Mouse (Mus musculus): ENCODE measurements around the gene Mgat1. TPM values are rescaled to one million over a fixed set of nuclear protein-coding genes. Genes with fewer than 3 reads are reported as not detected.
"Not testable (repeated sequence)": the region's sequence is repeated elsewhere in the genome, so short reads cannot be mapped to it uniquely, and the experiment has no call there.

Gene Mgat1
- polyA plus RNA-seq, 1 experiment = 89.8 TPM

DNA sequence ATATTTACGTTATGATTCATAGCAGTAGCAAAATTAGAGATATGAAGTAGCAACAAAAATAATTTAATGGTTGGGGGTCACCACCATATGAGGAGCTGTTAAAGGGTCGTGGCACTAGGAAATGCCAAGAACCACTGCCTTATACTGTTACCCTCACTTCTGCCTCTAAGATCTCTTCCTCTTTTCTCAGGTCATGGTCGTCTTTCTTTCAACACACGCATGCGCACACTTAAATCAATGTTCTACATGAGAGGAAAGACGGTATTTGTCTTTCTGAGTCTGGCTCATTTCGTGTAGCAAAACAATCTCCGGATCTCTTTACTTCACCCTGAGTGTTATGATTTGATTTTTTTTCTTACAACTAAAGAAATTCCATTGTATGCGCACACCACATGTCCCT, 25.8 kb downstream of the Mgat1 start:
- H3K4me1 ChIP-seq (ENCODE audit: control insufficient read depth, insufficient read depth, low read length) = no peaks in the 10 kb centered on the region

DNA sequence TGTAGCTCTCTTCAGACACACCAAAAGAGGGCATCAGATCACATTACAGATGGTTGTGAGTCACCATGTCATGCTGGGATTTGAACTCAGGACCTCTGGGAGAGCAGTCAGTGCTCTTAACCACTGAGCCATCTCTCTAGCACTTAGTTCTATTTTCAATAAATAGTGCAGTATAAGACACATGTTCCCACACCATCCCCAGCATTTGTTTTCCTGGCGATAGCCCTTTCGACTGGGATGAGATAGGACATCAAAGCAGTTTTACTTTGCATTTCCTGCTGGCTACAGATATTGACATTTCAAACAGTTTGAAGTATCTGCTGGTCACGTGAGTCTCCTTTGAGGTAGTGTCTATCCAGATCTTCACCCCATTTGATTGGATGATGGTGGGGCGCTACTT, 26.4 kb downstream of the Mgat1 start:
- TF ChIP-seq POLR2A (IDR thresholded peaks at IDR 0.05; ENCODE audit: borderline replicate concordance, low read depth, low read length) (no peak), CTCF (IDR thresholded peaks at IDR 0.05; ENCODE audit: low read depth, low read length) (no peak)
- Histone ChIP-seq H3K27ac (ENCODE audit: insufficient read depth, low read depth, low read length) (no peak overlapping the region), H3K4me3 (ENCODE audit: insufficient read depth, low read length) (no peak overlapping the region), H3K4me1 (ENCODE audit: control insufficient read depth, insufficient read depth, low read length) (no peaks in the 10 kb centered on the region)

More for the DNA sequence above, 25.8 kb downstream of the Mgat1 start:
- Histone ChIP-seq H3K27ac (ENCODE audit: insufficient read depth, low read depth, low read length) (no peak overlapping the region), H3K4me3 (ENCODE audit: insufficient read depth, low read length) (no peak overlapping the region)
- TF ChIP-seq POLR2A (IDR thresholded peaks at IDR 0.05; ENCODE audit: borderline replicate concordance, low read depth, low read length) (no peak), CTCF (IDR thresholded peaks at IDR 0.05; ENCODE audit: low read depth, low read length) (no peak)

- H3K27ac ChIP-seq (ENCODE audit: insufficient read depth, low read depth, low read length) = no peak overlapping the region
- TF ChIP-seq CTCF (IDR thresholded peaks at IDR 0.05; ENCODE audit: low read depth, low read length) (no peak), POLR2A (IDR thresholded peaks at IDR 0.05; ENCODE audit: borderline replicate concordance, low read depth, low read length) (no peak)
- H3K4me3 ChIP-seq (ENCODE audit: insufficient read depth, low read length) = no peak overlapping the region
- H3K4me1 ChIP-seq (ENCODE audit: control insufficient read depth, insufficient read depth, low read length) = no peaks in the 10 kb centered on the region
Observed at GRCm38 (mm10) chr11:49271334-49271733, 27.3 kb downstream of the Mgat1 start.

GRCm38 (mm10) chr11:49273834-49274519, 30.0 kb downstream of the Mgat1 start:
- H3K4me1 ChIP-seq (ENCODE audit: control insufficient read depth, insufficient read depth, low read length) = no peaks in the 10 kb centered on the region
- no peak overlapping the region for H3K27ac ChIP-seq (ENCODE audit: insufficient read depth, low read depth, low read length)
- H3K4me3 ChIP-seq (ENCODE audit: insufficient read depth, low read length) = no peak overlapping the region
- no peak for TF ChIP-seq CTCF (IDR thresholded peaks at IDR 0.05; ENCODE audit: low read depth, low read length)

DNA sequence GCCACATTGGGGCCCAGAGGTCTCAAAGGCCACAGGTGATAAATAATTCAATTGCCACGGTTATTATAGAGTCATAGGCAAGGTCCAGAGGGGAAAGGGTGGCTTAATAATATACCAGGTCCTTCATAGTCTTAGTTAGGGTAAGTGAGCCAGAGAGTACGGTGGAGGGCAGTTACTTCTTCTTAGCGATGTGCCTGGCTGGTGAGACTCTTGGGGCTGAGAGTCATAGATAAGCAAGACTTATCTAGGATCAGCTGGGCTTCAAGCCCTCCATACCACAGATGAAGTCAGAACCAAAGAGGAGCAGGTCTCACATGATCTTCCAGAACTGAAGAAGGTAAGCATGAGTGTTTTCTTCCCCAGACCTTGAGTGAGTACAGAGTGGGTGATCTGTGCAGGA, 34.2 kb downstream of the Mgat1 start, which contains the start of gene Olfr1393:
Gene Olfr1393, plus strand, starts transcription at position 83 of the 400 bp plus-strand sequence.
- H3K4me1 ChIP-seq (ENCODE audit: control insufficient read depth, insufficient read depth, low read length) = no peaks in the 10 kb centered on the region
- H3K4me3 ChIP-seq (ENCODE audit: insufficient read depth, low read length) = no peak within 1 kb of the TSS
- no peak within 1 kb of the TSS for H3K27ac ChIP-seq (ENCODE audit: insufficient read depth, low read depth, low read length)
- no peak for TF ChIP-seq POLR2A (IDR thresholded peaks at IDR 0.05; ENCODE audit: borderline replicate concordance, low read depth, low read length)
- TF ChIP-seq CTCF (IDR thresholded peaks at IDR 0.05; ENCODE audit: low read depth, low read length) = no peak

DNA sequence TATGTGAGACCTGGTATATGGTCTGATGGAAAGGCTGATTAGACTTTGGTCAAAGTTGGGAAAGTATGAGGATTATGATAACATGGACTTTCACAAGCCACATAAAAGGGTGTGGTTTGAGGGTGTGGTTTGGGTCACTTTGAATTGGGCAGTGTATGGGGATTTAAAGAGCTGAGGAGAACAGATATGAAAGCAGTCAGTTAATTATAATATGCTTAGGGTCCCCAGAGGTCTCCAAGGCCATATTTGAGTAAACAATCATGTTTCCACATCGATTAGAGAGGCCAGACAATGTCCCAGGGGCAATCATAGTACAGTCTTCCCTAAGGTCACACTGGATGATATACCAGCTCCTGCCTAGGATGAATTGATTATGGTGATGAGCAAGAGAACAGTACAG, 41.0 kb downstream of the Mgat1 start, which contains the start of gene Olfr1392:
Gene Olfr1392, plus strand, starts transcription at position 301 of the 400 bp plus-strand sequence.
- not testable (repeated sequence) for H3K4me1 ChIP-seq (ENCODE audit: control insufficient read depth, insufficient read depth, low read length); H3K4me3 ChIP-seq (ENCODE audit: insufficient read depth, low read length); H3K27ac ChIP-seq (ENCODE audit: insufficient read depth, low read depth, low read length)

DNA sequence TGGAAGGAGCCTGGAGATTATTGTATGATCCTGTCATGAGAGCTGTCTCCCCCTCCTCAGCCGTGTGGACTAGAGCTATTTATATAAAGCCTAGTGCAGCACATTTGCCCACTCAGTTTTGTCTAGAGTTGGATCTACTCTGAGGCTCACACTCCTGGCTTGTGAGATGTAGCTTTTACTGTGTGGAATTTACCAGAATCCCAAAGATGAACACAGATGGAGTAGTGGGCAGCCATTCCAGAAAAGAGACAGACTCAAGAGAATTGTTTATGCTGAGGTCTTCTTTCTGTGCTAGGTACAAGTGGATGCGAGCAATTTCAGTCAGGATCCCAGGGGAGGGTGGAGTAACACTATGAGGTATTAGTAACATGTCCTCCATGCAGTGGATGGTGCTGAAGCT, 43.3 kb downstream of the Mgat1 start:
- no peaks in the 10 kb centered on the region for H3K4me1 ChIP-seq (ENCODE audit: control insufficient read depth, insufficient read depth, low read length)
- H3K27ac ChIP-seq (ENCODE audit: insufficient read depth, low read depth, low read length) = no peak overlapping the region
- TF ChIP-seq CTCF (IDR thresholded peaks at IDR 0.05; ENCODE audit: low read depth, low read length) = no peak
- TF ChIP-seq POLR2A (IDR thresholded peaks at IDR 0.05; ENCODE audit: borderline replicate concordance, low read depth, low read length) = no peak
- no peak overlapping the region for H3K4me3 ChIP-seq (ENCODE audit: insufficient read depth, low read length)

DNA sequence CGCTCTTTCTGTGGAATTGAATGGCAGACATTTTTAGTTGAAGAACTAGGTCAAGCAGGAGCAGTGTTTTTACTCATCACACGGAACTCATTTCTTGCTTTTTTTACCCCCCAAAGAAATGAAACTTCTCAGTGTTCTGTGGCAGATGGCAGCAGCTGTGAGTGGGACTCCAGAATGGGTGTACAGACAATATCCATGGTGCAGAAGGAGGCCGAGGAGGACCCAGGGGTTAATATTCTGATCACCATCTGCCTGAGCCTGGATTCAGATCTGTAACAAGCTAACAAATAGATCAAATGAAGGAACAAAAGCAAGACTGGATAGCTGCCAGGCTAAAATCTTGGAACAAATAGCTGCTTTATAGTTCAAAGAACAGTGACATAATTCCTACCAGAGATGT, 48.8 kb downstream of the Mgat1 start:
- no peak overlapping the region for H3K4me3 ChIP-seq (ENCODE audit: insufficient read depth, low read length)
- H3K27ac ChIP-seq (ENCODE audit: insufficient read depth, low read depth, low read length) = no peak overlapping the region
- no peaks in the 10 kb centered on the region for H3K4me1 ChIP-seq (ENCODE audit: control insufficient read depth, insufficient read depth, low read length)
- TF ChIP-seq POLR2A (IDR thresholded peaks at IDR 0.05; ENCODE audit: borderline replicate concordance, low read depth, low read length) (no peak), CTCF (IDR thresholded peaks at IDR 0.05; ENCODE audit: low read depth, low read length) (no peak)

DNA sequence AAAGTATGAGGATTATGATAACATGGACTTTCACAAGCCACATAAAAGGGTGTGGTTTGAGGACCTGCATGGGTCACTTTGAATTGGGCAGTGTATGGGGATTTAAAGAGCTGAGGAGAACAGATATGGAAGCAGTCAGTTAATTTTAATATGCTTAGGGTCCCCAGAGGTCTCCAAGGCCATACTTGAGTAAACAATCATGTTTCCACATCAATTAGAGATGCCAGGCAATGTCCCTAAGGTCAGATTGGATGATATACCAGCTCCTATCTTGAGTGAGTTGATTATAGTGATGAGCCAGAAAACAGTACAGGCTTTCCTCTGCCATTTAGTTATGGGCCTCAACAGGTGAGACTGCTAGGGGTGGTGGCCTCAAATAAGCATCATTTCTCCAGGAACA, 60.5 kb downstream of the Mgat1 start, which contains the start of gene Olfr10:
Gene Olfr10, plus strand, starts transcription at position 301 of the 400 bp plus-strand sequence.
- no peaks in the 10 kb centered on the region for H3K4me1 ChIP-seq (ENCODE audit: control insufficient read depth, insufficient read depth, low read length)
- no peak within 1 kb of the TSS for H3K27ac ChIP-seq (ENCODE audit: insufficient read depth, low read depth, low read length)
- no peak within 1 kb of the TSS for H3K4me3 ChIP-seq (ENCODE audit: insufficient read depth, low read length)
- TF ChIP-seq CTCF (IDR thresholded peaks at IDR 0.05; ENCODE audit: low read depth, low read length) (no peak), POLR2A (IDR thresholded peaks at IDR 0.05; ENCODE audit: borderline replicate concordance, low read depth, low read length) (no peak)

DNA sequence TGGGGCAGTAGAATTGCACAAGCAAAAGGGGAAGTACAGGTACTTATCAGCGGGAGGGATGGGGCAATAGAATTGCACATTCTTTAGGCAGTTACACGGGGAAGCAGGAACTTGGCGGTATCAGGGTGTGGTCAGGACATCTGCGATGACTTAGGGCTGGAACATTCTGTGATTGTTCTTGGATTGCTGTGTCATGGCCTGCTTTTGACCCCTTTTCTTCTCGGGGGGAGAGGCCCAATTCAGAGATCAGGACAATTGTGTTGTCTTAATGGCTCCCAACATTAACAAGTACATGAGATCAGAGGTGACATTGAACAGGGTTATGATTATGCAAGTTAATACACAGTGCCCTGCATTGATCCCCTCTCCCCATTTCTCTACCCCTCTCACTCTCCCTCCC, 64.6 kb downstream of the Mgat1 start:
- H3K4me3 ChIP-seq (ENCODE audit: insufficient read depth, low read length); H3K4me1 ChIP-seq (ENCODE audit: control insufficient read depth, insufficient read depth, low read length); H3K27ac ChIP-seq (ENCODE audit: insufficient read depth, low read depth, low read length): not testable (repeated sequence)

Other genes with a start within 250 kb of the Mgat1 start
- gene 9930111J21Rik2, start 192.9 kb upstream of the Mgat1 start, polyA plus RNA-seq (2012; ENCODE audit: insufficient read depth, insufficient read length, missing spikeins) = 72.7 and 91.8 TPM in 2 replicates
- gene Tgtp2, start 180.0 kb upstream of the Mgat1 start, polyA plus RNA-seq (2012; ENCODE audit: insufficient read depth, insufficient read length, missing spikeins) = 11.8 and 21.4 TPM in 2 replicates
- 49.2 and 51.9 TPM in 2 replicates for gene Ifi47, start 167.6 kb upstream of the Mgat1 start, polyA plus RNA-seq (2012; ENCODE audit: insufficient read depth, insufficient read length, missing spikeins)
- gene Olfr1396, start 129.3 kb upstream of the Mgat1 start, polyA plus RNA-seq (2012; ENCODE audit: insufficient read depth, insufficient read length, missing spikeins) = not detected in 2 replicates
- not detected in 2 replicates for gene Olfr1395, start 101.9 kb upstream of the Mgat1 start, polyA plus RNA-seq (2012; ENCODE audit: insufficient read depth, insufficient read length, missing spikeins)
- not detected in 2 replicates for gene Olfr1394, start 89.8 kb upstream of the Mgat1 start, polyA plus RNA-seq (2012; ENCODE audit: insufficient read depth, insufficient read length, missing spikeins)
- gene Btnl9, start 57.0 kb upstream of the Mgat1 start, polyA plus RNA-seq (2012; ENCODE audit: insufficient read depth, insufficient read length, missing spikeins) = 0.15 TPM in 1 of 2 replicates, not detected in the other
- 28.4 and 30.8 TPM in 2 replicates for gene Zfp62, start 40.9 kb upstream of the Mgat1 start, polyA plus RNA-seq (2012; ENCODE audit: insufficient read depth, insufficient read length, missing spikeins)
- not detected in 2 replicates for gene Olfr1393, start 34.1 kb downstream of the Mgat1 start, polyA plus RNA-seq (2012; ENCODE audit: insufficient read depth, insufficient read length, missing spikeins)
- not detected in 2 replicates for gene Olfr1392, start 41.1 kb downstream of the Mgat1 start, polyA plus RNA-seq (2012; ENCODE audit: insufficient read depth, insufficient read length, missing spikeins)
- gene Olfr10, start 60.5 kb downstream of the Mgat1 start, polyA plus RNA-seq (2012; ENCODE audit: insufficient read depth, insufficient read length, missing spikeins) = not detected in 2 replicates
- not detected in 2 replicates for gene Olfr1391, start 78.6 kb downstream of the Mgat1 start, polyA plus RNA-seq (2012; ENCODE audit: insufficient read depth, insufficient read length, missing spikeins)
- gene Olfr1390, start 91.0 kb downstream of the Mgat1 start, polyA plus RNA-seq (2012; ENCODE audit: insufficient read depth, insufficient read length, missing spikeins) = not detected in 2 replicates
- gene Olfr1389, start 178.9 kb downstream of the Mgat1 start, polyA plus RNA-seq (2012; ENCODE audit: insufficient read depth, insufficient read length, missing spikeins) = not detected in 2 replicates
- gene Olfr1388, start 192.4 kb downstream of the Mgat1 start, polyA plus RNA-seq (2012; ENCODE audit: insufficient read depth, insufficient read length, missing spikeins) = 0.24 and 0.35 TPM in 2 replicates
- gene Olfr1387, start 211.2 kb downstream of the Mgat1 start, polyA plus RNA-seq (2012; ENCODE audit: insufficient read depth, insufficient read length, missing spikeins) = not detected in 2 replicates
- not detected in 2 replicates for gene Olfr1386, start 220.9 kb downstream of the Mgat1 start, polyA plus RNA-seq (2012; ENCODE audit: insufficient read depth, insufficient read length, missing spikeins)
- gene Olfr1385, start 244.9 kb downstream of the Mgat1 start, polyA plus RNA-seq (2012; ENCODE audit: insufficient read depth, insufficient read length, missing spikeins) = not detected in 2 replicates

Data from bone marrow macrophage, adult 2 months (primary cell).